Mouse (Mus musculus): ENCODE measurements around the gene Cep170b. TPM values are rescaled to one million over a fixed set of nuclear protein-coding genes. Genes with fewer than 3 reads are reported as not detected.

The Cep170b gene
- polyA plus RNA-seq, 1 experiment: 22.8 TPM

DNA sequence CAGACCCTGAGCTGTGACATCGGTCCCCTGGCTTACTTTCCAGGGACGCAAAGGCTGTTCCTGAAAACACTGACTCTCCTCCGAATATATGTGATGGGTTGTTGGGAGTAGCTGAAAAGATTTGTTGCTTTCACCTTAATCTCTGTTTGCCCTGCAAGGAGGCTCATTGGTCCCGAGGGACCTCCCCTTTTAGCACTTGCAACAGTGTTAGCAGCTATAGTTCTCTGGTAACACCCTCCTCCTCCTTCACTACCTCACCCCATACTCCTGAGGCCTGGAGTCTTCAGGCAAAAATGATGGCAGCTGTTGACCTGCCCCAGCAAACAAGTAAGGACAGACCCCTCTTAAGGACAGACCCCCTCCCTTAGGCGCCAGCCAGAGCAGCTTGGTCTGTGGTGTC lies 1.3 kb upstream of the Cep170b start:
- no peaks in the 10 kb centered on the region for H3K79me2 ChIP-seq (ENCODE audit: control insufficient read depth, insufficient read depth)
- no peak overlapping the region for H3K4me3 ChIP-seq
- H3ac ChIP-seq (ENCODE audit: control insufficient read depth, insufficient read length): no peak overlapping the region
- no peak overlapping the region for H3K4me2 ChIP-seq (ENCODE audit: low read depth)
- no peaks in the 10 kb centered on the region for H3K27me3 ChIP-seq (ENCODE audit: control insufficient read depth, insufficient read depth, insufficient read length)
- TF ChIP-seq E2F4 (IDR thresholded peaks at IDR 0.05; ENCODE audit: insufficient read depth) (no peak), SRF (IDR thresholded peaks at IDR 0.05; ENCODE audit: control insufficient read depth, insufficient read length, low read depth) (no peak)
- no peaks in the 10 kb centered on the region for H3K36me3 ChIP-seq (ENCODE audit: control insufficient read depth, insufficient read depth)

- Histone ChIP-seq H3ac (ENCODE audit: control insufficient read depth, insufficient read length) (no peak overlapping the region), H3K4me2 (ENCODE audit: low read depth) (no peak overlapping the region), H3K79me2 (ENCODE audit: control insufficient read depth, insufficient read depth) (peaks cover 5% of the 10 kb centered on the region), H3K36me3 (ENCODE audit: control insufficient read depth, insufficient read depth) (no peaks in the 10 kb centered on the region), H3K4me3 (no peak overlapping the region), H3K27me3 (ENCODE audit: control insufficient read depth, insufficient read depth, insufficient read length) (no peaks in the 10 kb centered on the region)
- TF ChIP-seq POLR2A (IDR thresholded peaks at IDR 0.05; ENCODE audit: insufficient read length, low read depth) (no peak), MAX (IDR thresholded peaks at IDR 0.05; ENCODE audit: low read depth) (no peak), SRF (IDR thresholded peaks at IDR 0.05; ENCODE audit: control insufficient read depth, insufficient read length, low read depth) (no peak), MYOD1 (IDR thresholded peaks at IDR 0.05; ENCODE audit: control insufficient read depth in 1 of 3, insufficient read length in 2 of 3, low read depth in 2 of 3) (no peak), E2F4 (IDR thresholded peaks at IDR 0.05; ENCODE audit: insufficient read depth) (no peak), CEBPB (IDR thresholded peaks at IDR 0.05; ENCODE audit: insufficient read depth, poor library complexity, severe bottlenecking) (no peak), MYOG (IDR thresholded peaks at IDR 0.05; ENCODE audit: control insufficient read depth in 1 of 3, insufficient read depth in 1 of 3, insufficient read length in 2 of 3, low read depth in 2 of 3) (no peak), TCF3 (IDR thresholded peaks at IDR 0.05; ENCODE audit: insufficient read length, low read depth) (no peak), USF1 (IDR thresholded peaks at IDR 0.05; ENCODE audit: low read depth) (no peak), TCF12 (IDR thresholded peaks at IDR 0.05; ENCODE audit: insufficient read depth, poor library complexity, severe bottlenecking) (no peak), REST (IDR thresholded peaks at IDR 0.05; ENCODE audit: insufficient read depth, insufficient read length) (no peak), POLR2AphosphoS2 (IDR thresholded peaks at IDR 0.05; ENCODE audit: insufficient read length, low read depth) (no peak)
Observed at GRCm38 (mm10) chr12:112720890-112721423, 702 bp downstream of the Cep170b start.

GRCm38 (mm10) chr12:112721424-112722239 lies 1.4 kb downstream of the Cep170b start:
- Histone ChIP-seq H3K36me3 (ENCODE audit: control insufficient read depth, insufficient read depth) (no peaks in the 10 kb centered on the region), H3K79me2 (ENCODE audit: control insufficient read depth, insufficient read depth) (peaks cover 5% of the 10 kb centered on the region), H3K4me2 (ENCODE audit: low read depth) (peak overlapping the region; percentile 86), H3ac (ENCODE audit: control insufficient read depth, insufficient read length) (peak overlapping the region; percentile 21), H3K4me3 (no peak overlapping the region), H3K27me3 (ENCODE audit: control insufficient read depth, insufficient read depth, insufficient read length) (no peaks in the 10 kb centered on the region)
- TF ChIP-seq REST (IDR thresholded peaks at IDR 0.05; ENCODE audit: insufficient read depth, insufficient read length) (no peak), TCF3 (IDR thresholded peaks at IDR 0.05; ENCODE audit: insufficient read length, low read depth) (no peak), MYOD1 (IDR thresholded peaks at IDR 0.05; ENCODE audit: control insufficient read depth in 1 of 3, insufficient read length in 2 of 3, low read depth in 2 of 3) (no peak), USF1 (IDR thresholded peaks at IDR 0.05; ENCODE audit: low read depth) (no peak), MYOG (IDR thresholded peaks at IDR 0.05; ENCODE audit: control insufficient read depth in 1 of 3, insufficient read depth in 1 of 3, insufficient read length in 2 of 3, low read depth in 2 of 3) (no peak), POLR2AphosphoS2 (IDR thresholded peaks at IDR 0.05; ENCODE audit: insufficient read length, low read depth) (no peak), MAX (IDR thresholded peaks at IDR 0.05; ENCODE audit: low read depth) (no peak), SRF (IDR thresholded peaks at IDR 0.05; ENCODE audit: control insufficient read depth, insufficient read length, low read depth) (no peak), POLR2A (IDR thresholded peaks at IDR 0.05; ENCODE audit: insufficient read length, low read depth) (peak; percentile 84)

DNA sequence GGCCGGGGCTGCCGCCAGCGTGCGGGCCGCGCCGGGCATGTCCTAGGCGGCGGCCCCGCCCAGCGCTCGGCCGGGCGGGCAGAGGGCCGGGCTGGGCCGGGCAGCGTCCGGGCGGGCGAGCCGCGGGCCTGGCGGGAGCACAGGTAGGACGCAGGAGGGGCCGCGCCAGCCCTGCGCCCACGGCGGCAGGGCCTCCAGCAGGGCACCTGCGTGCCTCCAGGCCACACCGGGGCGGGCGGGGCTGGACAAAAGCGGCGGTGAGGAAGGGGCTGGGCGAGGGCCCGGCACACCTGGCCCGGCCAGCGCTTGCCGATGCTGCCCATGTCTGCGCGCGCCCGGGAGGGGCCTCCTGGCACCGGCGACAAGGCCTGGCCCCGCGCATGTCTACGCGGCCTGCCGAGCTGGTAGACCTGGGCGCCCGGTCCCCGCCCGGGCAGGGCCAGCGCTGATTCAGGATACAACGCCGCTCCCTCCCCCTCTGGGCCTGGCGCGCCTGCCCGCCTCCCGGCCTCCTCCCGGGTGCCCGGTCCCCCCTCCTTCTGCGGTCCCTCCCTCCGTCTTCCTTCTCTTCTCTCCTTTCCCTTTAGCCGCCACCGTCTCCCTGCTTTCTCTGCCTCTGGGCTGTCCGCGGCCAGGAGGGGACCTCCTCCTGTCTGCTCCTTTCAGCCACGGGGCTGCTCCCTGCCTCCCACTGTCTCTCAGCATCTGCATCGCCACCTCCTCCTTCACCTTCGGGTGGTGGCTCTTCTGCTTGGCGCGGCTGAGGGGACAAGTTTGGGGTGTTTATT lies 2.2 kb downstream of the Cep170b start:
- H3K4me2 ChIP-seq (ENCODE audit: low read depth): peak overlapping the region; percentile 86
- H3ac ChIP-seq (ENCODE audit: control insufficient read depth, insufficient read length): peak overlapping the region; percentile 21
- no peaks in the 10 kb centered on the region for H3K36me3 ChIP-seq (ENCODE audit: control insufficient read depth, insufficient read depth)
- peak overlapping the region; percentile 38 for H3K4me3 ChIP-seq
- peak; percentile 46 for TF ChIP-seq POLR2AphosphoS2 (IDR thresholded peaks at IDR 0.05; ENCODE audit: insufficient read length, low read depth)
- no peak for TF ChIP-seq TCF3 (IDR thresholded peaks at IDR 0.05; ENCODE audit: insufficient read length, low read depth)
- no peaks in the 10 kb centered on the region for H3K27me3 ChIP-seq (ENCODE audit: control insufficient read depth, insufficient read depth, insufficient read length)
- peaks cover 5% of the 10 kb centered on the region for H3K79me2 ChIP-seq (ENCODE audit: control insufficient read depth, insufficient read depth)

- no peaks in the 10 kb centered on the region for H3K36me3 ChIP-seq (ENCODE audit: control insufficient read depth, insufficient read depth)
- peaks cover 5% of the 10 kb centered on the region for H3K79me2 ChIP-seq (ENCODE audit: control insufficient read depth, insufficient read depth)
- no peaks in the 10 kb centered on the region for H3K27me3 ChIP-seq (ENCODE audit: control insufficient read depth, insufficient read depth, insufficient read length)
- peak overlapping the region; percentile 38 for H3K4me3 ChIP-seq
- H3K4me2 ChIP-seq (ENCODE audit: low read depth): peak overlapping the region; percentile 86
- H3ac ChIP-seq (ENCODE audit: control insufficient read depth, insufficient read length): peak overlapping the region; percentile 21
- no peak for TF ChIP-seq SRF (IDR thresholded peaks at IDR 0.05; ENCODE audit: control insufficient read depth, insufficient read length, low read depth)
- TF ChIP-seq REST (IDR thresholded peaks at IDR 0.05; ENCODE audit: insufficient read depth, insufficient read length): no peak
- TF ChIP-seq CEBPB (IDR thresholded peaks at IDR 0.05; ENCODE audit: insufficient read depth, poor library complexity, severe bottlenecking): no peak
- no peak for TF ChIP-seq MYOG (IDR thresholded peaks at IDR 0.05; ENCODE audit: control insufficient read depth in 1 of 3, insufficient read depth in 1 of 3, insufficient read length in 2 of 3, low read depth in 2 of 3)
- no peak for TF ChIP-seq USF1 (IDR thresholded peaks at IDR 0.05; ENCODE audit: low read depth)
- no peak for TF ChIP-seq TCF12 (IDR thresholded peaks at IDR 0.05; ENCODE audit: insufficient read depth, poor library complexity, severe bottlenecking)
- TF ChIP-seq E2F4 (IDR thresholded peaks at IDR 0.05; ENCODE audit: insufficient read depth): no peak
- TF ChIP-seq MAX (IDR thresholded peaks at IDR 0.05; ENCODE audit: low read depth): no peak
- TF ChIP-seq POLR2A (IDR thresholded peaks at IDR 0.05; ENCODE audit: insufficient read length, low read depth): no peak
- TF ChIP-seq POLR2AphosphoS2 (IDR thresholded peaks at IDR 0.05; ENCODE audit: insufficient read length, low read depth): no peak
- TF ChIP-seq MYOD1 (IDR thresholded peaks at IDR 0.05; ENCODE audit: control insufficient read depth in 1 of 3, insufficient read length in 2 of 3, low read depth in 2 of 3): no peak
Observed at GRCm38 (mm10) chr12:112723028-112723330, 2.7 kb downstream of the Cep170b start.

All from myocyte (in vitro differentiated cells).